Mouse (Mus musculus): ENCODE measurements around the gene Wfdc13. TPM values are rescaled to one million over a fixed set of nuclear protein-coding genes. Genes with fewer than 3 reads are reported as not detected.

Gene Wfdc13
- not detected for total RNA-seq (2021)
- long read RNA-seq, experiment 1 = 0 reads
- long read RNA-seq, experiment 2 = 0 reads

GRCm38 (mm10) chr2:164684807-164685206, at the start of gene Wfdc13:
TSS of gene Wfdc13 (plus strand) at chr2:164685107.
- DNase-seq (ENCODE audit: low spot score in 2 of 2) = no peak

DNA sequence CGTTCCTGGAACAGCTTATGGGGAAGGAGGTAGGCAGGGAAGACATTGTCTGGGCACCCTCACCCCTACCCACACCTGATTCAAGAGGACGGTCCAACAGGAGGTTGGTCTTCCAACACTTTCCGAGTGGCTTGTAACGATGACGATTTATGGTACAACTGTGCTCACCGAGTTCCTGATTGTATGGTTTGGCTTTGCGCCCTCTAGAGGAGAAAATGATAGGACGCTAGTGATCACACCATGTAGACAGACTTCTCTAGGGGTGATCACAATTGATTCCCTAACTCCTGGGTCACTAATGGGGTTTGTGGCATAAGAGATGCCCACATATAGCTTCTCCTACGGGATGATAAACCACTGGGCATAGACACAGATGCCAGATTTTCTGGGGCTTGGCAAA, 49.6 kb upstream of the Wfdc13 start:
- DNase-seq (ENCODE audit: low spot score in 2 of 2) = no peak

- no peak for DNase-seq (ENCODE audit: low spot score in 2 of 2)
These were observed 46.2 kb upstream of the Wfdc13 start, which contains the start of gene Wfdc16 for GRCm38 (mm10) chr2:164638696-164639095. TSS of gene Wfdc16 (minus strand) at chr2:164638796.

DNA sequence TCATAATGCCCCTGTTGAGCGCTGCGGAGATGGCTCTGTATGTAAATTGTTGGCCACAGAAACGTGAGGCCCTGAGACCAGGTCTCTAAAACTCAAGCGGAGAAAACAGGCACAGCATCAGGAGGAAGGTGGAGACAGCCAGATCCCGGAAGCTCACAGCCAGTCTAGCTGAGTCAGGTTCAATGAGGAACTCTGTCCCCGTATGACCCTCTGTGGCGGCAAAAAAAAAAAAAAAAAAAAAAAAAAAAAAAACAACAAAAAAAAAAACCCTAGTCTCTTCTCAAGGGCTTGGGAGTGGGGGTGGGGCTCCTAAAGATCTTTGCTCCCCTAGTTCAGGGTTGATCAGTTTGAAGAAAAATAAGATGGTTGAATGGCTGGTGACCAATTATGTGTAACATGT, 43.8 kb upstream of the Wfdc13 start:
- no peak for DNase-seq (ENCODE audit: low spot score in 2 of 2)

GRCm38 (mm10) chr2:164641881-164642673, 42.8 kb upstream of the Wfdc13 start:
- DNase-seq (ENCODE audit: low spot score in 2 of 2) = peak in 1 of 2 experiments; percentile 4

GRCm38 (mm10) chr2:164655858-164656257, 29.0 kb upstream of the Wfdc13 start, which contains the start of gene Wfdc10:
TSS of gene Wfdc10 (plus strand) at chr2:164656046.
- DNase-seq (ENCODE audit: low spot score in 2 of 2) = peak in 1 of 2 experiments; percentile 35

DNA sequence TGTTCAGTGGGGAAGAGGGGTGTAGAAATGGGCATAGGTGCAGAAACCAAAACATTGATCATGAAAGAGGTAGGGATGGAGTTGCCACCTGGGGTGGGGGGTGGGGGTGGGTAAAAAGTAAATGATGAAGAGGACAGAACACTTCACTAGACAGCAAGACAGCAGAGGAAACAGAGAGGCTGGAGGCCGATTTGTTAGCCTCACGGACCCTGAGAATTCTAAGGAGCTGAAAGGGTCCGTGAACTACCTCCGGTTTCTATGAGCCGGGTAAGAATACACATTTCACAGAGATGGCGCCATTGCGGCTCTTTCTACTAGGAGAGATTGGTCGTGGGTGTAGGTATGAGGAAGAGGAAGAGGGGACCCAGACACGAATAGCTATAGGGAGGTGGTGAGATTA, 28.4 kb upstream of the Wfdc13 start, which contains the start of gene Wfdc9:
Gene Wfdc9 (minus strand): TSS at position 101 of the 400 bp plus-strand sequence.
- DNase-seq (ENCODE audit: low spot score in 2 of 2) = no peak

DNA sequence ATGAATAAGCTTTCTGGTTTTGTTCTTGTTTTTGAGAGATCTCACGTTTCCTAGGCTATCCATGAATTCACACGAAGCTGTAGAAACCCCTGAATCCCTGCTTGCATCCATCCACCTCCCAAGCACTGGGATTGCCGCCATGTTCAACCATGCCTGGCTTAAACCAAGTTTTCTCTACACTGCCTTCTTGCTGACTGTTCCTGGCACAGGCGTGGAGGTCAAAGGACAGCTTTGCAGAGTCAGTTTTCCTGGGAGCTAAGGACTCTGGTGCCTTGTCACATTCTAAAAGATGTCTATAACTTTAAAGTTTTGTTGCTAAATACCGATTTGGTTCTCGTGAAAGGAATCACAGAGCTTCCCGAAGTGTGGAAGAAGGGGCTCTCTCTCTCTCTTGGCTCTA, 20.1 kb upstream of the Wfdc13 start:
- no peak for DNase-seq (ENCODE audit: low spot score in 2 of 2)

GRCm38 (mm10) chr2:164670261-164670660, 14.6 kb upstream of the Wfdc13 start:
- no peak for DNase-seq (ENCODE audit: low spot score in 2 of 2)

DNA sequence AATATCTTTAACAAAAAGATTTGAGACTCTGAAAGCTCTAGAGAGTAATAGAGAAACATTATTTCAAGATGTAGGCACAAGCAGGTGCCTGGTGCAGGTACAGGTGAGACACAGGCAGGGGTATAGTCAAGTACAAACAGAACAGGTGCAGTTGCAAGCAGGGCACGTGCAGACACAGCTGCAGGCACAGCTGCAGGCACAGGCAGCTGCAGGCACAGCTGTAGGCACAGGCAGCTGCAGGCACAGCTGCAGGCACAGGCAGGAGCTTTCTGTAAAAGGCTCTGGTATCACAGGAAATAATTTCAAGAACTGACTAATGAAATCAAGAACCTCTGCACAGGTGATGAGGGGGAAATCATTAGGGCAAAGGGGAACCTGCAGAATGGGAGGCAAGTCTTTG, 14.0 kb upstream of the Wfdc13 start:
- DNase-seq (ENCODE audit: low spot score in 2 of 2) = no peak

DNA sequence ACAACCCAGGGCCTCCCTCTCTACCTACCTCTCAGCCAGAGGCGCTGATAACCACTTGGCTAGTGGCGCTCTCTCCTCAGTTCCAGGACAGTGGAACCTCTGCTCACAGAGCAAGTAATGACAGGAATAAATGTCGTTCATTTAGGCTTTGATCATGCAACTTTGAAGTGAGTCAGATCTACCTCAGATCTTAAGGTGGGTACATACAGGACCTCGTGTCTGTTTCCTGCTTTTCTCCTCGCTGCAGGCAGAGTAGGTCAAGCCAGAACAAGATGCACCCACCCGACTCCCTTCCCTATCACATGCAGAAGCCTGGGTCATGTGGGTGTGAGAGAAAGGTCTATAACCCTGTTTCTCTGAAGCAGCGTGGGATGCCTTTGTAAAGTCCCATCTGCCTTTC, 10.9 kb upstream of the Wfdc13 start, which contains the start of gene Wfdc11:
Gene Wfdc11 (minus strand): TSS at position 101 of the 400 bp plus-strand sequence.
- DNase-seq (ENCODE audit: low spot score in 2 of 2) = peak in 1 of 2 experiments; percentile 3

GRCm38 (mm10) chr2:164676103-164676502, 8.8 kb upstream of the Wfdc13 start:
- no peak for DNase-seq (ENCODE audit: low spot score in 2 of 2)

GRCm38 (mm10) chr2:164676916-164677685, 7.8 kb upstream of the Wfdc13 start:
- DNase-seq (ENCODE audit: low spot score in 2 of 2) = no peak

DNA sequence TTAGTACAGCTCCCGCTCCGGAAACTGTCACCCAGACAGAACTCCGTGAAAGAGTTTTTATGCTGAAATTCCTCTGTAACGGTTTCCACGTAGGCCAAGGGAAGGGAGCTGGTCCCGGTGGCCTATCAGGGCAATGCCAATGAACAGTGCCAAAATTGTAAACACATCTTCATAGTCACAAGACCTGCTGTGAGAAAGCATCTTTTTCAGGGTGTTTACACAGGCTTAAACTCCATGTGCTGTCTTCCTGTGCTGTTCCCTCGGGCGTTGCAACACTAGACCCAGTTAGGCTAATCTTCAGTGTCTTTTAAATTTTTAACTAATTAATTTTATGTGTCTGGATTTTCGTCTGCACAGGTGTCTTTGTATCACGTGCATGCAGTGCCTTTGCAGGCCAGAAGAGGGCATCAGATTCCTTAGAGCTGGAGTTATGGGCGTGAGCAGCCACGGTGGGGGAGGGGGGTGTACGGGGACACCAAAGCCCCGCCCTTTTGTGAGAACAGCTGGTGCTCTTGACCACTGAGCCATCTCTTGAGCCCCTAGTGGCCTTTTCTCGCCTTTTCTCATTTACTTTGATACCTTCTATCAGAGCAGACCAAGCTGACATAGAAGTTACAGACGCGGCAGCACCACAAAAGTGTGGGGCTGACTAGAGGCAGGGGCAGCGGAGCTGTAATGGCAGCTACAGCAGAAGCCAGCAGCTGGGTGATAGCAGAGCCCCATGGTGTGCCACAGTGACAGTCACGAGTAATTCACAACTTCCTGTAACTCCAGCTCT, 5.9 kb upstream of the Wfdc13 start:
- peak; percentile 42 to 62 for DNase-seq (ENCODE audit: low spot score in 2 of 2)

- DNase-seq (ENCODE audit: low spot score in 2 of 2) = no peak
These were observed 5.0 kb upstream of the Wfdc13 start for GRCm38 (mm10) chr2:164679906-164680305.

GRCm38 (mm10) chr2:164698201-164698600, 13.3 kb downstream of the Wfdc13 start, which contains the start of gene Spint4:
TSS of gene Spint4 (plus strand) at chr2:164698501.
- DNase-seq (ENCODE audit: low spot score in 2 of 2) = no peak

DNA sequence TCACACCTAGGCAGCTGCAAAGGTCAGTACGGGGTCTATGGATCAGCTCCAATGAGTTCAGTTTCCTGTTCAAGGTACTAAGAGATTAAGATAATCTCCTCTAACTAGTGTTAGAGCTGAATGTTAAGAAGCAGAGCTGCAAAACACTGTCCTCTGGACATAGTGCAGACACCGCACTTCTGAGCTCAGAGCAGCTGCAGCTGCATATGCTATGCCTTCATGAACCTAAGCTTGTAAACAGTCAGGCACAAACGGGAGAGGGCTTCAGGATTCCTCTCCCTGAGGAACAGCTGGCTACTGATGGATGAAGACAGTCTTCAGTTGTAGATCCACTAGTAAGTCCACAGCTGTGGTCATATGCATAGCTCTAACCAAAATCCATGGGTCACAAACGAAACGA, 16.1 kb downstream of the Wfdc13 start:
- DNase-seq (ENCODE audit: low spot score in 2 of 2) = no peak

DNA sequence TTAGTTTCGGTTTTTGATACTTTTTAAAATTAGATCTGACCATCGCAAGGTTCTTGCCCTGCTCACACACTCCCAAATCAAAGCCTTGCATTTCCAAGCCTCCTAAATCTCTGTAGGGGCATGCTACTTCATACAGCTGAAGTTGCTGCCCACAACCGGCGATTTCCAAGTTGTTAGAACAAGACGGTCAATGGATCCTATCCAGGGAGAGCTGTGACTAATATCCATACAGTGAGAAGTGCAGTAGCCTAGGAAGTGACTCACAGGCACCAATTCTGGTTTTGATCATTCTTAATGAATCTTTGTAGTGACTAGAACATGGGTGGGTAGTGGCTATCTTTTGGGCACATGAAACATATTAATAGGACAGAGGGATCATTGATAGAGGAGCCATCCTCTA, 16.9 kb downstream of the Wfdc13 start:
- no peak for DNase-seq (ENCODE audit: low spot score in 2 of 2)

DNA sequence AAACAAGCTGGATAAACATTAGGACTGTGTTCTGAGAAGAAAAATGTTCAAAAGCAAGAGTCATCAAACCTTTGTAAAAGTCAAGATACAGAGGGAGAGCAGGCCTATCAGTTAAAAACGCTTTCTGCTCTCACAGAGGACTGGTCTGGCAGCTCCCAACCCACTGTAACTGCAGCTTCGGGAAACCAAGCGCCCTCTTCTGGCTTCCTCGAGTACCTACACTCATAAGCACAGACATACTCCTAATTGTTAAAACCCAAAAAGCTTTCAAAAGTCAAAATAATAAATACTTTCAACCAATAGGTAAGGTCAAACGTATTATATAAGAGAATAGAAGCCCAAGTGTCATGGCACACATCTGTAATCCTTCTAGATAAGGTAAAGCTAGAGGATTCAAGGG, 19.3 kb downstream of the Wfdc13 start:
- DNase-seq (ENCODE audit: low spot score in 2 of 2) = no peak

DNA sequence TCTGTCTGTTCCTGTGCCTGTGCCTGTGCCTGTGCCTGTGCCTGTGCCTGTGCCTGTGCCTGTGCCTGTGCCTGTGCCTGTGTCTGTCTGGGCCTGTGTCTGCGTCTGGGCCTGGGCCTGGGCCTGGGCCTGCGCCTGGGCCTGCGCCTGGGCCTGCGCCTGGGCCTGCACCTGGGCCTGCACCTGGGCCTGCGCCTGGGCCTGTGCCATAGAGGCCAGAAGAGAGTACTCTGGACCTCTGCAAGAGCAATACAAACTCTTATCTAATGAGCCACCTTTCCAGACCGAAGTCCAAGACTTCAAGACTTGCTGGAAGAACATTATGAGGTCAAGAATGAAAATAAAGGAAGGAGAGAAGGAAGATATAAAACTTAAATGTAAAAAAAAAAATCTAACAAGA, 20.4 kb downstream of the Wfdc13 start:
- no peak for DNase-seq (ENCODE audit: low spot score in 2 of 2)

- DNase-seq (ENCODE audit: low spot score in 2 of 2) = no peak
These were observed 21.1 kb downstream of the Wfdc13 start for GRCm38 (mm10) chr2:164705991-164706390.

All from left cerebral cortex, adult 18-20 months (tissue).